Mouse (Mus musculus): ENCODE results near the gene Ralgps2. TPM values are rescaled to one million over a fixed set of nuclear protein-coding genes. Genes with fewer than 3 reads are reported as not detected.

Ralgps2 gene
- total and polyA plus RNA-seq, 3 experiments = 7.8 to 16.4 TPM; not detected in 1

DNA sequence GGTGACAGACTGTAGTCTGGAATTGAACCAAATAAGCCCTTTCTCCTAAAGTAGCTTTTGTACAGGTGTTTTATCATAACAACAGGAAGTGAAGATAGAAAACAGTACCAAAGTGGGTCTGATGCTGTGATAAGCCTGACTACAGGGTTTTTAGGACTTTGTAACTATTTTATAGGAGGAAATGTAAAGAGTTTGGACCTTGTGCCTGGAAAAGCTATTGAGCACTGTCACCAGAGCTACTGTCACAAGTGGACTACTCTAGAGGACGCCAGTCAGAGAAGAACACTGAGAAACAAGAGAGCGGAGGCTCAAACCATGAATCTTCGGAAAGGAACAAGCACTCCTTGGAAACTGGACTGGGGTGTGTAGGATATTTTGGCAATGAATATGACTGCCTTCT, 35.5 kb downstream of the Ralgps2 start:
- Histone ChIP-seq H3K27ac (ENCODE audit: control insufficient read depth, low read depth, low read length) (no peak overlapping the region), H3K9ac (ENCODE audit: control insufficient read depth, low read depth, low read length, poor library complexity, severe bottlenecking) (no peak overlapping the region), H3K27me3 (ENCODE audit: control insufficient read depth in 1 of 2, insufficient read depth in 2 of 2, low read length in 2 of 2) (no peaks in the 10 kb centered on the region), H3K4me1 (ENCODE audit: control insufficient read depth in 1 of 2, insufficient read depth in 2 of 2, low read length in 2 of 2) (no peaks in the 10 kb centered on the region), H3K36me3 (ENCODE audit: control insufficient read depth in 1 of 2, insufficient read depth in 2 of 2, low read length in 2 of 2) (no peaks in the 10 kb centered on the region), H3K4me3 (ENCODE audit: control insufficient read depth in 1 of 2, insufficient read depth in 1 of 2, low read depth in 2 of 2, low read length in 2 of 2) (no peak overlapping the region), H3K79me2 (ENCODE audit: control insufficient read depth, insufficient read depth, low read length, poor library complexity) (no peaks in the 10 kb centered on the region), H3K9me3 (replicated peaks; ENCODE audit: insufficient read depth, low read length) (no peaks in the 10 kb centered on the region)
- DNase-seq (ENCODE audit: low read depth, low spot score) = no peak
- TF ChIP-seq TCF12 (IDR thresholded peaks at IDR 0.05; ENCODE audit: low read depth, low read length) = no peak
- TF ChIP-seq POLR2A (IDR thresholded peaks at IDR 0.05; ENCODE audit: control insufficient read depth in 1 of 2, insufficient read depth in 1 of 2, low read depth in 1 of 2, low read length in 2 of 2, poor library complexity in 1 of 2) = no peak
- no peak for TF ChIP-seq CHD1 (IDR thresholded peaks at IDR 0.05; ENCODE audit: low read depth, low read length)
- TF ChIP-seq MAFK (IDR thresholded peaks at IDR 0.05; ENCODE audit: borderline replicate concordance, low read depth, low read length) = no peak
- TF ChIP-seq GATA1 (IDR thresholded peaks at IDR 0.05; ENCODE audit: low read depth, low read length) = no peak
- no peak for TF ChIP-seq CTCF (IDR thresholded peaks at IDR 0.05 in 2 of 3, conservative IDR thresholded peaks at IDR 0.05 in 1 of 3; ENCODE audit: control insufficient read depth in 1 of 3, insufficient read depth in 1 of 3, low read depth in 2 of 3, low read length in 3 of 3, poor library complexity in 1 of 3, severe bottlenecking in 1 of 3)
- TF ChIP-seq SMC3 (IDR thresholded peaks at IDR 0.05; ENCODE audit: low read depth, low read length) = no peak
- no peak for TF ChIP-seq POLR2AphosphoS2 (IDR thresholded peaks at IDR 0.05; ENCODE audit: low read length)
- no peak for TF ChIP-seq CHD2 (IDR thresholded peaks at IDR 0.05; ENCODE audit: low read length)
- no peak for TF ChIP-seq ZMIZ1 (IDR thresholded peaks at IDR 0.05; ENCODE audit: low read depth, low read length)
- TF ChIP-seq RAD21 (IDR thresholded peaks at IDR 0.05; ENCODE audit: low read depth, low read length) = no peak
- no peak for TF ChIP-seq MXI1 (IDR thresholded peaks at IDR 0.05; ENCODE audit: low read depth, low read length)

DNA sequence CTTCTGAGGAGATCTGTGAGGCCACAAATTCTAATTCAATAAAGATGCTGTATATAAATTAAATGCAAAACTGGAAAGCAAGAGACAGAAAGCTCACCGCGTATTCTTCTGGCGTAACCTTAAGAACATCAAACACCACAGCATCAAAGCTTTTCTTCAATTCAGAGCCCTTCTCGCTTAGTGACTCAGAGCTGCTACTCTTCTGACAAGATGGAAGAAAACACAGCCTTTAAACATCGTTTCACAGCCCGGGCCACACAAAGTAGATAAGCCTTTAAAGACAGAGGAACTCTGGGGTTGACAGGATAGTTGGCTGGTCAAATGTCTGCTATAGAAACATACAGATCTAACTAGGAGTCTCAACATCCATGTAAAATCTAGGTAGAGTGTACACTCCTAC, 37.7 kb downstream of the Ralgps2 start:
- H3K9me3 ChIP-seq (replicated peaks; ENCODE audit: insufficient read depth, low read length) = no peaks in the 10 kb centered on the region
- H3K27me3 ChIP-seq (ENCODE audit: control insufficient read depth in 1 of 2, insufficient read depth in 2 of 2, low read length in 2 of 2) = no peaks in the 10 kb centered on the region
- H3K4me3 ChIP-seq (ENCODE audit: control insufficient read depth in 1 of 2, insufficient read depth in 1 of 2, low read depth in 2 of 2, low read length in 2 of 2) = no peak overlapping the region
- H3K4me1 ChIP-seq (ENCODE audit: control insufficient read depth in 1 of 2, insufficient read depth in 2 of 2, low read length in 2 of 2) = no peaks in the 10 kb centered on the region
- no peaks in the 10 kb centered on the region for H3K79me2 ChIP-seq (ENCODE audit: control insufficient read depth, insufficient read depth, low read length, poor library complexity)
- H3K27ac ChIP-seq (ENCODE audit: control insufficient read depth, low read depth, low read length) = no peak overlapping the region
- H3K9ac ChIP-seq (ENCODE audit: control insufficient read depth, low read depth, low read length, poor library complexity, severe bottlenecking) = no peak overlapping the region
- H3K36me3 ChIP-seq (ENCODE audit: control insufficient read depth in 1 of 2, insufficient read depth in 2 of 2, low read length in 2 of 2) = no peaks in the 10 kb centered on the region
- no peak for DNase-seq (ENCODE audit: low read depth, low spot score)
- TF ChIP-seq ETS1 (IDR thresholded peaks at IDR 0.05; ENCODE audit: low read depth, low read length) (no peak), POLR2A (IDR thresholded peaks at IDR 0.05; ENCODE audit: control insufficient read depth in 1 of 2, insufficient read depth in 1 of 2, low read depth in 1 of 2, low read length in 2 of 2, poor library complexity in 1 of 2) (no peak), CHD1 (IDR thresholded peaks at IDR 0.05; ENCODE audit: low read depth, low read length) (no peak), ZC3H11A (IDR thresholded peaks at IDR 0.05; ENCODE audit: low read depth, low read length) (no peak), NELFE (IDR thresholded peaks at IDR 0.05; ENCODE audit: low read depth, low read length) (no peak), E2F4 (IDR thresholded peaks at IDR 0.05; ENCODE audit: borderline replicate concordance, low read depth, low read length) (no peak), SIN3A (IDR thresholded peaks at IDR 0.05; ENCODE audit: low read length) (no peak)
